Mouse (Mus musculus) splenic B cell, adult 2 months (primary cell): ENCODE results near the gene Bscl2.
"Not testable (repeated sequence)": the region's sequence is repeated elsewhere in the genome, so short reads cannot be mapped to it uniquely, and the experiment has no call there.

ENCODE experiments used
- DNase-seq: peaks from one replicate; pipeline ENCODE4 v3.0.0-alpha.2; 2011; ENCODE audit warnings: low read depth, low spot score
- H3K27me3 ChIP-seq: 2 replicates; pipeline ENCODE4 v1.6.1; 2012; ENCODE audit warnings: mild to moderate bottlenecking, low read length, moderate library complexity, mixed read lengths; ENCODE audit not compliant: control insufficient read depth, poor library complexity, insufficient read depth, severe bottlenecking
- H3K36me3 ChIP-seq: 2 replicates; pipeline ENCODE4 v1.6.1; 2012; ENCODE audit warnings: mild to moderate bottlenecking, low read length, moderate library complexity, mixed read lengths; ENCODE audit not compliant: control insufficient read depth, poor library complexity, insufficient read depth, severe bottlenecking

The Bscl2 gene

GRCm38 (mm10) chr19:8896231-8896630 is 59.0 kb downstream of the Bscl2 start:
- DNase-seq, H3K36me3 ChIP-seq, H3K27me3 ChIP-seq: not testable (repeated sequence)

DNA sequence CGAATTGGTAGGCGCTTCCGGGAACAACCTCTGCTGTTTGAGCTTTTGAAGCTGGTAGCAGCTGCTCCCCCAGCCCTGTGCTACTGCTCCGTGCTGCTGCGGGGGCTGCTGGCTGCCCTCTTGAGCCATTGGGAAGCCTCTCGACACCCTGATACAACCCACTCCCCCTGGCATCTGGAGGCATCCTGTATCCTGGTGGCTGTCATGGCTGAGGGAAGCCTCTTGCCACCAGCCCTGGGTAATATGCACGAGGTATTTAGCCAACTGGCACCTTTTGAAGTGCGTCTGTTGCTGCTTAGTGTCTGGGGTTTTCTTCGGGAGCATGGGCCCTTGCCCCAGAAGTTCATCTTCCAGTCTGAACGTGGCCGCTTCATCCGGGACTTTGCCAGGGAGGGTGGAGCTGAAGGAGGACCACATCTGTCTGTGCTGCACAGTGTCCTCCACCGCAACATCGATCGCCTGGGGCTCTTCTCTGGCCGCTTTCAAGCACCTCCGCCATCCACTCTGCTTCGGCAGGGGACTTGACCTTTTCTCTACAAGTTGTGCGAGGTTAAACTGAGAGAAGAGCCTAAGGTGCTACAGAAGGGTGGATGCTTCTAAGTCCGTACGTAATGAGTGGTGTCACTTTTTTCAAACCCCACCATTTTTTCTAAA is 60.1 kb downstream of the Bscl2 start:
- not testable (repeated sequence) for H3K36me3 ChIP-seq, DNase-seq

DNA sequence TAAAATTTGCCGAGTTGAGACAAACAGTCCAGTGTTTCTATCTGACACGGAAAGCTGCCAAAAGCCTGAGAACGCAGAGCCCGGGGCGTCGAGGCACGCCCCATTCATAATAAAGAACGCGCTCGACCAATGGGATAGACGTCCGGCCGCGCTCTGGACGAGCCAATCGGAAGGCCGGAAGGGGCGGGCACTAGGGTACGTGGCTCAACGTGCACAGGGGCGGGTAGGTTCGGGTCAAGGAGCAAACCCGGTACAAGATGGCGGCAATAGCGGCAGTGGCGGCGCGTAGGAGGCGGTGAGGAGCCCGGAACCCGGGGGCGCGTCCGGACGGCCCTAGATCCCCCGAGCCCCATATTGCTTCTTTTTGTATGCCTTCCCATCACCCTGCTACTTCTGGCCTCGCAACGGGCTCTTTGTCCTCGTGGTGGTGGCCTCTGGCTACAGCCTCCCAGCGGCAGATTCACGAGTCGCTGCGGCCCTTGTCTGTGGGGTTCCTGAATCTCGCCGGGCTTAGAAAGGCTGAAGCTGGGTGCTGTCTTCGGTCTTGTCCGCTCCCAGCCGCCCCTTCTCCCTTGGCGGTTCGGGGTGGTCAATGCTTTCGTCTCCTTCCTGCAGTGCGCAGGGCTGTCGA is 60.7 kb downstream of the Bscl2 start, which contains the start of gene Ganab:
Ganab (plus strand) TSS at position 207 of the 631 bp plus-strand sequence.
- peaks cover 5% of the 10 kb centered on the region; the same call in 1 of the 2 replicates for H3K36me3 ChIP-seq
- DNase-seq = peak; percentile 96
- no peaks in the 10 kb centered on the region for H3K27me3 ChIP-seq

More for the DNA sequence above, 60.1 kb downstream of the Bscl2 start:
- not testable (repeated sequence) for H3K27me3 ChIP-seq
